Mouse (Mus musculus) monocyte, adult 5-6 weeks (primary cell): ENCODE results near the gene Tspan33. TPM values are rescaled to one million over a fixed set of nuclear protein-coding genes. Genes with fewer than 3 reads are reported as not detected.
"Not testable (repeated sequence)": the region's sequence is repeated elsewhere in the genome, so short reads cannot be mapped to it uniquely, and the experiment has no call there.

Experiments
- ATAC-seq: fragments of 153-309, 156-312 bp; replicated peaks from 2 replicates; pipeline ENCODE4 v1.8.0; 2017; ENCODE audit warnings: mild to moderate bottlenecking; ENCODE audit not compliant: low TSS enrichment, insufficient number of reproducible peaks, severe bottlenecking, poor library complexity, low FRiP score
- total RNA-seq: library from RNA; stranded (forward); fragments of 200-1000, 200-491, 200-594 nt; gene quantifications from 3 replicates; pipeline ENCODE4 v1.2.3, GENCODE M21; 2017

Tspan33 gene
- 0.29 to 1.6 TPM (median 0.29 TPM) in 3 replicates for total RNA-seq

DNA sequence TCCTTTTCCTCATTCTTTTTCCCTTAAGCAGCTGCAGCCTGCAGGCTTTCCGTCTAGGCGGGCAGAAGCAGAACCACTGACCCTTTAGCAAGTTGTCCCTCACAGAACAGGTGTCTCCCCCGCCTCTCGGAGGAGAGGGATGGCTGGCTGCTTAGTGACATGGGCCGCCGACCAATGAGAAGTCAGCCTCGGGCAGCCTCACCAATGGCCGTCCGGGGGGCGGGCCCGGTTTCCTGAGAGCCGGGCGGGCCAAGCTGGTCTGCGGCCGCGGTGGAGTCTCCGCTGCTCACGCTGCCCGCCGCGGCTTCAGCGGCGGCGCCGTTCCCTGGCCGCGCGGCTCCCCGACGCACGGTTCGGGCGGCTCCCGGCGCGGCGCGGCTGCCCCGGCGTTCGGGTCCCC is at the start of gene Tspan33:
Gene Tspan33, plus strand, starts transcription at position 270 of the 400 bp plus-strand sequence.
- ATAC-seq: peak; percentile 91

DNA sequence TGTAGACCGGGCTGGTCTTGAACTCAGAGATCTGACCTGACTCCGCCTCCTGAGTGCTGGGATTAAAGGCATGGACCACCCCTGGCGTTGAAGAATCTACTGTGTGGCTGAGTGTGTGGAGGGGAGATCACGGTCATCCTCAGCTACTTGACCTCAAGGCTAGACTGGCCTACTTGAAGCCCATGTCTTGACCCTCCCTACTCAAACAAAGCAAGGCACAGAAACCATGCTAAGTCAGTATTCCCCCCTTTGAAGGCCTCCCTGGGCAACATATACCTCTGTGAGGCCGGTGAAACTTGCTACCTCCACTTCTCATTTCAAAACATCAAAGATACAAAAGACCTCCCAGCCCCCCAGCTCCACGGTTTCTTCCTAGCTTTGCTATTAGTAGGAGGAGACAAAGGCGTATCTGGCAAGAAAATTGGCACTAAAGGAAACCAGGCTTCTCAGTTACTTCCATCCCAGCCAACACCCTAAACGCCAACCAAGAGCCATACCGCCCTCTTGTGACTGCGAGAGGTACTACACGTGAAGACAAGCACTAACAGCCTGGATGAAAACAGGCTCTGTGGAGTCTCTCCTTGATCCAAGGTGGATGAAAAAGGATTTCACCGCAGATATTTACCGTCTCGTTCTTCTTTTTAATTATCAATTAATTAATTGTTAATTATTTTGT is 44.4 kb upstream of the Tspan33 start:
- peak; percentile 93 for ATAC-seq

DNA sequence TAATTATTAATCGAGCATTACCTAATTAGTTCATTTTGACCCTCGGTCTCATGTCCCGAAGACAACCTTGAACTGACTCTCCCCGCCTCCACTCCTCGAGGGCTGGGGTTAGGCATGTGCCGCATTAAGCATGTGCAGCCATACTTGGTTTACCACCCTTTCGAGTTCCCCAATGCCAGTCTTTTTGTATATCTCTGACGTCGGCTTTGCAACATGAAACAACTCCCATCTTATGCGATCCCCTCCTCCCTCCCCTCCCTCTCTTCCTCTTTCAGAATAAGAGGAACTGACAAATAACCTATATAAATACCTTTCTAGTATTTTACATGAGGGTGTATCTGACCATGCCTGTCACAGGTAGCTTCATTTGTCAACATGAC is 43.9 kb upstream of the Tspan33 start:
- no peak for ATAC-seq

DNA sequence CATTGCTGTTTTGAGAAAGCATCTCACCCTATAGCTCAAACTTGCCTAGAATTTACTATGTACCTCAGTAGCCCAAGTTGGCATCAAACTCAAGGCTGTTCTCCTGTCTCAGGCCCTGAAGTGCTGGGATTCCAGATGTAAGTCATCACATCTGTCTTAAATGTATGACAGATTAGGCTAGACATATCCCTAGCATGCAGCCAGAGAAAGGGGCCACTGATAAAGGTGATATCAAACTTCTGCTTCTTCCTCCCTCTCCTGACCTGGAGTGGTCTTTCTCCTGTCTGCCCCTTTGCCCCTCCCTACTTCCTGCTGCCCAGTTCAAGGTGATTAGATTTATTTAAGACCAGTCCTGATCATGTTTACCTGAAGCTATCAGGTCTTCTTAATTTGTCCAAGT is 40.8 kb upstream of the Tspan33 start:
- no peak for ATAC-seq

DNA sequence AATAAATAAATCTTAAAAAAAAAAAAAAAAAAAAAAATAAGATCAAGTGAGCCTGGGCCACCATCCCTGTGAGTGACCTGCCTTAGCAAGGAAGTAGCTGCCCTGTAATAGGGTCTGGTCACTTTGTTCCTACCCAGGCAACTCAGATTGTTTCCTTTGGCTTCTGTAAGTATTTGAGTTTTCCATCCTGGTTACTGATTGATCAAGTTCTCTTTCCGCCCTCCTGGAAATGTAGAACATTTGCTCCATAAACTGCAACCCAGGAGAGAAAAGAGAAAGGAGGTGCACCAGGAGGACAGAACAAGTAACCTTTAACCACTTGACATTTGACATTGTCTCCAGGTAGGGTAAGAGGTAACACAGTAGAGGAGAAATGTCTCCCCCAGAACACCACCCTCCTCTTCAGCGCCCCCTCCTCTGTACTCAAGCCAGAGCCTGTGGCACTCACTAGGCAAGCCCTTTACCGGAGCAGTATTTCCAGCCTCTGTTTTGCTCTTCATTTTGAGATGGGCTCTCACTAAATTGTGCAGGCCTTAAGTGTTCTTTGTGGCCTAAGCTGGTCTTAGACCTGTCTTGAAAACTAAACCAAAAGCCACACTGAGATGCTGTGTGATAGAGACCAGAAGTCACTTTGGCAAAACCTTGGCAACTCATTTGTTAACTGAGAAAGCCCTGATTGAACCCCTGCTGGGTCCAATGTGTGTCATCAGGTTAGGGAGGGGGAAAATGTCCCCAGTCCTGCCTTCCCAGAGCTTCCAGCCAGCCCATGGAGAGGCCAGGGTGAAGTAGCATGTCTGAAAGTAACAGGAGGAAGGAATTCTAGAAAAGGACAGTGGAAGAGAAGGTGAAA is 35.2 kb upstream of the Tspan33 start:
- no peak for ATAC-seq

DNA sequence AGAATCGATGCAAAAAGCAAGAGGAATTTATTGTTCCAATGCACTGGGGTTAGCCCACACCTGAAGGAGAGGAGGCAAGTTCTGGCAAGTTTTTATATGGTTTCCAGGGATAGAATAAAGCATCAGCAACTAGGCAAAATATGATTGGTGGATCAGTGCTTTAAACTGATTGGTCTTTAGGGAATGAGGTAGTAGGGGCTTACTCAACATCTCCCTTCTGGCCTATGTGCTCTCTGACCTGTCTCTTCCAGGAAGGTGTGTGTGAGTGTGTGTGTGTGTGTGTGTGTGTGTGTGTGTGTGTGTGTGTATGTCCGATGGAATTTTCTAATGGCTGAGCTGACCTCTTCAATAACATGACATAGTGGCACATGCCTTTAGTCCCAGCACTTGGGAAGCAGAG is 34.1 kb upstream of the Tspan33 start:
- no peak for ATAC-seq

DNA sequence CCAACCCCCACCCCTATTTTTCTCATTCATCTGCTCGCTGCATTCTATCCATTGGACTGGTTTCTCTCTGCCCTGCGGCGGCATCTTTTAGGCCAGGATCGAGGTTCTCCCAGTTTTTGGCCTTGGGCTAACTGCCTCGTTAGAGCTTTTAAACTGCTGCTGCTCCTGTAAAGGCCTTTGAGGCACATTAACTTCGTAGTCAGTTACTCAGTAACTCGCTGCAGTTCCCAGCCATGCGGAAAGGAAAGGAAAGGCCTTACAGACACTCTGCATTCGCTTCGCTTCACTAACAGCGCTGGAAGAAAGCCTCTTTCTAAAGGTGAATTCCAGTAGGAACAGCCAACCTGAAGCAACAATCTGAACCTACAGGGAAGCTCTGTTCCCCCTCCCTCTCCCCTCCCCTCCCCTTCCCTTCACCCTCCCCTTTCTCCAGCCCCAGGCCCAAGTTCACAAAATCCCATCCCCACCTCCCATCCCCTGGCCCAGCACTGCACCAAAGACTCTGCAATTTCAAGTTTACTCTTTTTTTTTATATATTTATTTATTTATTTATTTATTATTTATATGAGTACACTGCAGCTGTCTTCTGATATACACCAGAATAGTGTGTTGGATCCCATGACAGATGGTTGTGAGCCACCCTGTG is 33.2 kb upstream of the Tspan33 start:
- no peak for ATAC-seq

DNA sequence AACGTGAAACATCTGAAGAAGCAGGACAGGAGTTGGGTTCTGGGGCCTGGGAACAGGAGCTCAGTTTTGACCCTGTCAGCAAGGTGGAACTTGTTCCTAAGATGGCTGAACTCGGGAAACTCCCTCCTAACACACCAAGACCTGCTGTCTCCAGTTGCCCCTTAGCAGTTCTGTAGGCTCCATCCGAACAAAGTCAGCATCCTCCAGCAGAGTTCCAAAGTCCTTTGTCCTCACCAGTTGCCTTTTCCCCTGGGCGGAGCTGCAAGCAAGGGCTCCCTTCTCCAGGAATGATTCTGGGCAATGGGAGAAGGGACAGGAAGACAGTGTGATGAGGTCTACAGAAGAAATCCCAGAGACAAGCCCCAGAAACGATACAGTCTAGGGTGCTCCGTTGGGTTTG is 26.8 kb upstream of the Tspan33 start:
- no peak for ATAC-seq

DNA sequence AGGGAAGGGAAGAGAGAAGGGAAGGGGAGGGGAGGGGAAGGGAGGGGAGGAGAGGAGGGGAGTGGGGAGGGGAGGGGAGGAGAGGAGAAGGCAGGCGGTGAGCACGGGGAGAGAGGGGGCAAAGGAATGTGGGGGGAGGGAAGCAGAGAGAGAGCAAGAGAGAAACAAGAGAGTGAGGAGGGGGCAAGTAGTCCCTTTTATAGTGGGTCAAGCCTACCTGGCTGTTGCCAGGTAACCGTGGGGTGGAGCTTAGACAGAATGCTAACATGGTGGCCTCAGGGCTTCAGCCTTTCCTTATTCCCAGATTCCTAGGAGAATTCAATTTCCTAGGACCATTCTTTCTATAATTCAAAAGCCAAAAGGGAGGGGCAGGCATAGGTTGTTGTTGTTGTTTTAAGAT is 22.3 kb upstream of the Tspan33 start:
- no peak for ATAC-seq

DNA sequence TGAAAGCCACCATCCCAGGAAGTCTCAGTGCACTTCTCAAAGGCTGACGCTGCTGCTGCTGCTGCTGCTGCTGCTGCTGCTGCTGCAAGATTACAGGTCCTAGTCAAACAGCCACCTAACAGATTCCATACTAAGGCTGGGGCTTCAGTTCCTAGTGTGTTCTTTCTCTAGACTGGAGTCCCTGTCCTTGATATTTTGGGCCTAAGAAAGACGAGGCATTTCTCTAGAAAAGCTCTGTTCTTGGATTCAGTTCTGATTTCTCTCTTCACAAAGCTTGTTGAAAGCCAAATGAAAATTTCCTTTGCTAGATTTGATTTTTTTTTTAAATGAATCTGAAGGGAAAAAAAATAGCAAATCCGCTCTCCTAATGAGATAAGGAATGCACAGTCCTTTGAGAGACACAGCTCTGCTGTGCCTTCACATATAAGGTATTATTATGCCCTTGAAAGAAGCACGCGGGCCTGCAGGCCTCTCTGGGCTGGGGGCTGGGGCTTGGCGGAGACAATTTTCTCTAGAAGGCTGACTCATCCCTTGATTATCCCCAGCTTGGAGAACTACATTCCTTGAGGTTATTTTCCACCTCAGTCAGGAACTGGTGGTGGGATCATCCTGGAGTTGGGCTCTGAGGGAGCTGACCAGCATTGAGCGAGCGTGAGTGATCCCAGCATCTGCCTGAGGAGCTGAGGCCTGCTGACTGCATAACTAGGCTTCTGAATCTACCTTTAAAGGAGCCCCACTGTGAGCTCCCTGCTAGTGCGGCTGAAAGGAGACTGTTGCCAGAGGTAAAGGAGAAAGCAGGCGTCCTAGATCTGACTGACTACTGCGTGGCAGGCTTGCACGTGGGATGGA is 21.2 kb upstream of the Tspan33 start:
- no peak for ATAC-seq

DNA sequence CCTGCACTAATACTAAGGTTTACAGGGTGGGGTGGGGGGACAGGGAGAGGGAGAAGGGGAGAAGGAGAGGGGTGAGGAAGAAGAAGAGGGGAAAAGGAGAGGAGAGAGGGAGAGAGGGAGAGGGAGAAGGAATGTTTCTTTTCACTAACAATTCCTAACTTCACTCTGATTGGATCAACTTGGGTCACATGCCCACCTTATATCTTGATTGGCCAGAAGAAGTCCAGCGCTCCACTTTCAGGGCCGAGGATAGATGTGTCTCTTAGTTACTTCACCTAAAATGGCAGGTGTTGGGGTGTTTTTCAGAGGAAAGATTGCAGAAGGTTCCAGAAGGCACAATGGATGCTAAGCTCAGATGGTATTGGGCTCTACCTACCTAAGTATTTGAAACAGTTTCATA is 20.3 kb upstream of the Tspan33 start:
- no peak for ATAC-seq

DNA sequence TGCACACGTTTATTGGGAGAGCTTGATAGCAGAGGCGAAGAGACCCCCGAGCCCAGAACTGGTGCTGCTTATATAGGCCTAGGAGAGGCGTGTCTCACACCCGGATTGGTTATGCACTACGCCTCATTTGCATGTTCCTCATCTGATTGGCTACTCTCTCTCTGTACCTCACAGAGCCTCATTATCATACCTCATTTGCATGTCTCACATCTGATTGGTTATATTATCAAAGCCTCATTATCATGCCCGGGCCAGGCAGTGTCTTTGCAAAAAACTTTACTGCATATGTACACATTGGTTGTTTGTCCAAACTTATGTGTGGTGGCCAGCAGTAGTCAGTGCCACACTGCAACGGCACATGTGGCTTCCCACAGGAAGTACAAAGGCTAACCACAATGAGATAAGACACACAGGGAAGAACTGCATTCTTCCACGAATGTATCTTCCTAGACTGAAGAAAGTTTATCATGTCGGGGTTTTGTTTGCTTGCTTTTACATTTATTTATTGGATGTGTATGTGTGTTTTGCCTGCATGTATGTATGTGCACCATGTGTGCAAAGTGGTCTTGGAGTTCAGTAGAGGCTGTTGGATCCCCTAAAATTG is 14.0 kb upstream of the Tspan33 start:
- ATAC-seq: not testable (repeated sequence)

DNA sequence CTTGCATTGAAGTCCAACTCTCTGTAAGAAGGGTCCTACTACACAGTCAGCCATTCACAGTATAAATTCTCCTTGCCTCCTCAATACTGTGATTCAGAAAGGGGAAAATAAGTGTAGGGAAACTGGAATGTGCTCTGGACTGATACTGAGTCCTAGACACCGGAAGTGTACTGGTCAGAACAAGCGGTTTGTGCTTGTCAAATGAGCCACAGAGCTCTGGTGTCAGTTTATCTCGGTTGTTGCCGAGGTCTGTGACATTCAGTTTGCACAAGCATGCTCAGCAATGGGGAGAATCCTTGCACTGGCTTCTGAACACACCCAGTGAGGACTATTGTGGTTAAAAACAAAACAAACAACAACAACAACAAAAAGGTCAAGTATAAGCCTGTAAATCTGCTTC is 12.2 kb upstream of the Tspan33 start:
- no peak for ATAC-seq

DNA sequence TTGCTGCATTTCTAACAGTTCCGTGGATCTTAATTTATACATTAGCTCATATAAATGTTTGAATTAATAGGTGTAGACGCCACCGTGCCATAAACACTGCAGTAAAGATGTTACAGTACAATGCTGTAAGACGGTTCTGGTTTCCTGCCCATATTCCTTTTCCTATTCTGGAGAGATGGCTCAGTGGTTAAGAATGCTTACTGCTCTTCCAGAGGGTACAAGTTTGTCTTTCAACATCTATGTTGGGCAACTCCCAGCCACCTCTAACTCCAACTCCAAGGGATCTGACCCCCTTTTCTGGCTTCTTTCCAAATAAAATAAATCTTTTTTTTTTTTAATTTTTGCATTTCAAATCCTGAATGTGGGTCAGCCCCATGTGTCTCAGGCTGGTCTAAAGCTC is 9.3 kb upstream of the Tspan33 start:
- ATAC-seq: no peak

DNA sequence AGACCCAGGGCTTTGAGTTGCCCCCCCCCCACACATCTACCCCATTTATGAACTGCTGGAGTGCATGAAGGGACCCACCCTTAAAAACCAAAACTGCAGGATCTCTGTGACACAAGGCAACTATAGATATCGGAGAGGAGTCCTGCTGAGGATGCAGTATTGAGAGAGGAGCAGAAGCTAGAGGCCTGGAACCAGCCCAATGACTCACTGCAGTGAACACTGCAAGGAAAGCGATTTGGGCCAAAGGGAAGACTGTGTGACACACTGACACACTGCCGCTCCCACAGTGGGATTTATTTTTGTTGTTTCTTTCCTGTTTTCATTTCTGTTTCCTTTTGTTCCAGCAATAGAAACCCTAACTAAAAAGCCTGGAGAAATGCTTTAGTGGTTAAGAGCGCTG is 8.1 kb upstream of the Tspan33 start:
- no peak for ATAC-seq

DNA sequence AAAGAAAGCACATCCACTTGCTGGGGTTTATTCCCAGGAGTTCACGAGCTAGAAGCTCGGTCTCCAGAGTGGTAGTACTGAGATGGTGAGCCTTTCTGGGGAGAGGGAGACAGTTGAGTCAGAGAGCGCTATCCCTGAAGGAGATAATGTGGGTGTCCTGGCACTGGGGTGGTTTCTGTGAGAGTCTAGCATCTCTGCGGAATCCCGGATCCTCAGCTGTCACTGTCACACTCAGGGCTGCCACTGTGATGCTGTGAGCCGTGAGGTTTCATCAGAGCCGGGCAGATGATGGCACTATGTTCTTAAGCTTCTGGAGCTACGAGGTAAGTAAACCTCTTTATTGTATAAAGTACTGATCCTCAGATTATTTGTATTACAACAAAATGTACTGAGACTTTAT is 4.6 kb upstream of the Tspan33 start:
- no peak for ATAC-seq

DNA sequence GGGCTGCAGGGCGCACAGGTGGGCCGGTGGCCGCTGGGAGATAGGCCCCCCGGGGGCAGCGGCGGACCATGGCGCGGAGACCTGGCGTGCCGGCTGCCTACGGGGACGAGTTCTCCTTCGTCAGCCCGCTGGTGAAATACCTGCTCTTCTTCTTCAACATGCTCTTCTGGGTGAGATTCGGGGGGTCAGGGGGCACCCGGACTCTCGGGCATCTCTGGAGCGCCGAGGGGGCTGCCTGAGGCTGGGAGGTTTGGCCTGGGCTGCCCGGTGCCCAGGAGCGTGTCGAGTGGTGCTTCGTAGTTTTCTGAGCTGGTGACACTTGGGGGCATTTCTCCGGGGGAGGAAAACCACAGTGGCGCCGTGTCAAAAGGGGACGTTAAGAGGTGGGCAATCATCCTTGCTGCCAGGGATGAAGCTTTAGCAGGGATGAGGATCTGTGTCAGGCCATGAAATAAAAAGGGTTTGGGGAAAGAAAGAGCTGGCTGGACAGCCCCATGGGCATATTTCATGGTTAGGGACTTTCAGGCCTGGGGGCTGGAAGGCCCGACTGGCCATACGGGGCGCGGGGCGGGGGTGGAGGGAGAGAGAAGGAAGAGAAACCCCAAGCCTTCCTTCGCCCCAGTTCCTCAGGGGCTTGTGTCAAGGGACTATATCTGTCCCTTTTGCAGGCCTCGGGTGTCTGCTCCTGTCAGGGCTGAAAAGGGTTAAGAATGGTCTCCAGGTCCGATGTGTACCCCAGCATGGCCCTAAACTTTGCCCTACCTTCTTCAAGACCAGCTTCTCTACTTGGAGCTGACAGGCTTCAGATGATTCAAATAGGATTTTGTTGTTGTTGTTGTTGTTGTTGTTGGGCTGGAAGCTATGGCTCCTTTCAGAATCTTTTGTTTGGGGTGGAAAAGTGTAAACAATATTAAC is 610 bp downstream of the Tspan33 start:
- no peak for ATAC-seq

DNA sequence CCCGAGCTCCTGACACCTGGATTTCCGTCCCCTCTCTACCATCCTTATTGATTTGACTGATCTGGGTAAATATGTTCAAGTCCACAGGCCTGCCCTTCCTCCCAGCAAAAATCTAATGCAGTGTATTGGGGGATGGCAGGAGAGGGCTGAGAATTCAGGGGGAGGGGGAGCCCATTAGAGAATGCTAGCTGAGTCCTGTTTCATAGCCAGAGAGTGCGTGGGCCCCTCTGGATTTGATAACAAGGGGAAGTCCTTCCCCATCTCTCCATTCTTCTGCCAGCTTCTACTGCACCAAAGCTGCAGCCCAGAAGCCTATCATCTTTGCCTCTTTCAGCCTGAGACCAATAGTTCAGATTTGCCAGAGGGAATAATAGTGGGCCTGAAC is 1.3 kb downstream of the Tspan33 start:
- no peak for ATAC-seq
